Mouse (Mus musculus): ENCODE measurements around the gene Ppp6r2. TPM values are rescaled to one million over a fixed set of nuclear protein-coding genes. Genes with fewer than 3 reads are reported as not detected.

Gene Ppp6r2
- polyA plus RNA-seq, 1 experiment: 49.8 TPM

GRCm38 (mm10) chr15:89207457-89207856, 3.9 kb upstream of the Ppp6r2 start:
- H3K36me3 ChIP-seq (ENCODE audit: control insufficient read depth, insufficient read depth, low read length): no peaks in the 10 kb centered on the region
- H3K4me1 ChIP-seq (ENCODE audit: control insufficient read depth, insufficient read depth, low read length): peaks cover 3% of the 10 kb centered on the region
- TF ChIP-seq POLR2A (IDR thresholded peaks at IDR 0.05; ENCODE audit: control insufficient read depth, low read depth, low read length) (no peak), CTCF (IDR thresholded peaks at IDR 0.05; ENCODE audit: control insufficient read depth, insufficient read depth, insufficient replicate concordance, low read depth, low read length) (no peak)
- no peak overlapping the region for H3K27ac ChIP-seq (ENCODE audit: control insufficient read depth, insufficient read depth, low read depth, low read length)
- H3K4me3 ChIP-seq (ENCODE audit: control insufficient read depth, low read depth, low read length): no peak overlapping the region
- no peaks in the 10 kb centered on the region for H3K27me3 ChIP-seq (ENCODE audit: control insufficient read depth, insufficient read depth, low read length)

GRCm38 (mm10) chr15:89209886-89210761, 1.2 kb upstream of the Ppp6r2 start:
- TF ChIP-seq CTCF (IDR thresholded peaks at IDR 0.05; ENCODE audit: control insufficient read depth, insufficient read depth, insufficient replicate concordance, low read depth, low read length) (no peak), POLR2A (IDR thresholded peaks at IDR 0.05; ENCODE audit: control insufficient read depth, low read depth, low read length) (no peak)
- Histone ChIP-seq H3K36me3 (ENCODE audit: control insufficient read depth, insufficient read depth, low read length) (no peaks in the 10 kb centered on the region), H3K4me1 (ENCODE audit: control insufficient read depth, insufficient read depth, low read length) (peaks cover 3% of the 10 kb centered on the region), H3K4me3 (ENCODE audit: control insufficient read depth, low read depth, low read length) (peak overlapping the region; percentile 64), H3K27ac (ENCODE audit: control insufficient read depth, insufficient read depth, low read depth, low read length) (peak overlapping the region; percentile 41), H3K27me3 (ENCODE audit: control insufficient read depth, insufficient read depth, low read length) (no peaks in the 10 kb centered on the region)

- no peak for TF ChIP-seq CTCF (IDR thresholded peaks at IDR 0.05; ENCODE audit: control insufficient read depth, insufficient read depth, insufficient replicate concordance, low read depth, low read length)
- TF ChIP-seq POLR2A (IDR thresholded peaks at IDR 0.05; ENCODE audit: control insufficient read depth, low read depth, low read length): peak; percentile 38; the same call in 1 of the 2 replicates
- Histone ChIP-seq H3K27ac (ENCODE audit: control insufficient read depth, insufficient read depth, low read depth, low read length) (peak overlapping the region; percentile 91), H3K4me1 (ENCODE audit: control insufficient read depth, insufficient read depth, low read length) (peaks cover 3% of the 10 kb centered on the region), H3K4me3 (ENCODE audit: control insufficient read depth, low read depth, low read length) (peak overlapping the region; percentile 95), H3K36me3 (ENCODE audit: control insufficient read depth, insufficient read depth, low read length) (no peaks in the 10 kb centered on the region), H3K27me3 (ENCODE audit: control insufficient read depth, insufficient read depth, low read length) (no peaks in the 10 kb centered on the region)
Measured at GRCm38 (mm10) chr15:89211716-89212461, 536 bp downstream of the Ppp6r2 start.

- no peak overlapping the region for H3K27ac ChIP-seq (ENCODE audit: control insufficient read depth, insufficient read depth, low read depth, low read length)
- TF ChIP-seq CTCF (IDR thresholded peaks at IDR 0.05; ENCODE audit: control insufficient read depth, insufficient read depth, insufficient replicate concordance, low read depth, low read length) (no peak), POLR2A (IDR thresholded peaks at IDR 0.05; ENCODE audit: control insufficient read depth, low read depth, low read length) (no peak)
- H3K36me3 ChIP-seq (ENCODE audit: control insufficient read depth, insufficient read depth, low read length): no peaks in the 10 kb centered on the region
- peaks cover 3% of the 10 kb centered on the region for H3K4me1 ChIP-seq (ENCODE audit: control insufficient read depth, insufficient read depth, low read length)
- H3K27me3 ChIP-seq (ENCODE audit: control insufficient read depth, insufficient read depth, low read length): no peaks in the 10 kb centered on the region
- peak overlapping the region; percentile 95 for H3K4me3 ChIP-seq (ENCODE audit: control insufficient read depth, low read depth, low read length)
Measured at GRCm38 (mm10) chr15:89212495-89212894, 1.1 kb downstream of the Ppp6r2 start.

- H3K4me1 ChIP-seq (ENCODE audit: control insufficient read depth, insufficient read depth, low read length): peaks cover 3% of the 10 kb centered on the region
- H3K27ac ChIP-seq (ENCODE audit: control insufficient read depth, insufficient read depth, low read depth, low read length): no peak overlapping the region
- no peaks in the 10 kb centered on the region for H3K36me3 ChIP-seq (ENCODE audit: control insufficient read depth, insufficient read depth, low read length)
- TF ChIP-seq POLR2A (IDR thresholded peaks at IDR 0.05; ENCODE audit: control insufficient read depth, low read depth, low read length) (no peak), CTCF (IDR thresholded peaks at IDR 0.05; ENCODE audit: control insufficient read depth, insufficient read depth, insufficient replicate concordance, low read depth, low read length) (no peak)
- H3K4me3 ChIP-seq (ENCODE audit: control insufficient read depth, low read depth, low read length): no peak overlapping the region
- no peaks in the 10 kb centered on the region for H3K27me3 ChIP-seq (ENCODE audit: control insufficient read depth, insufficient read depth, low read length)
Measured at GRCm38 (mm10) chr15:89213517-89213916, 2.2 kb downstream of the Ppp6r2 start.

GRCm38 (mm10) chr15:89214953-89215352, 3.6 kb downstream of the Ppp6r2 start:
- H3K27me3 ChIP-seq (ENCODE audit: control insufficient read depth, insufficient read depth, low read length): no peaks in the 10 kb centered on the region
- no peaks in the 10 kb centered on the region for H3K36me3 ChIP-seq (ENCODE audit: control insufficient read depth, insufficient read depth, low read length)
- H3K4me3 ChIP-seq (ENCODE audit: control insufficient read depth, low read depth, low read length): no peak overlapping the region
- no peak overlapping the region for H3K27ac ChIP-seq (ENCODE audit: control insufficient read depth, insufficient read depth, low read depth, low read length)
- H3K4me1 ChIP-seq (ENCODE audit: control insufficient read depth, insufficient read depth, low read length): peaks cover 3% of the 10 kb centered on the region
- no peak for TF ChIP-seq CTCF (IDR thresholded peaks at IDR 0.05; ENCODE audit: control insufficient read depth, insufficient read depth, insufficient replicate concordance, low read depth, low read length)
- no peak for TF ChIP-seq POLR2A (IDR thresholded peaks at IDR 0.05; ENCODE audit: control insufficient read depth, low read depth, low read length)

- H3K27ac ChIP-seq (ENCODE audit: control insufficient read depth, insufficient read depth, low read depth, low read length): no peak overlapping the region
- H3K27me3 ChIP-seq (ENCODE audit: control insufficient read depth, insufficient read depth, low read length): no peaks in the 10 kb centered on the region
- H3K4me1 ChIP-seq (ENCODE audit: control insufficient read depth, insufficient read depth, low read length): peaks cover 3% of the 10 kb centered on the region
- TF ChIP-seq CTCF (IDR thresholded peaks at IDR 0.05; ENCODE audit: control insufficient read depth, insufficient read depth, insufficient replicate concordance, low read depth, low read length) (no peak), POLR2A (IDR thresholded peaks at IDR 0.05; ENCODE audit: control insufficient read depth, low read depth, low read length) (no peak)
- no peak overlapping the region for H3K4me3 ChIP-seq (ENCODE audit: control insufficient read depth, low read depth, low read length)
- no peaks in the 10 kb centered on the region for H3K36me3 ChIP-seq (ENCODE audit: control insufficient read depth, insufficient read depth, low read length)
Measured at GRCm38 (mm10) chr15:89215611-89216233, 4.4 kb downstream of the Ppp6r2 start.

Data from testis, adult 2 months (tissue).